Mouse (Mus musculus) G1E (cell line): ENCODE data around the gene Garem2.

ENCODE experiments used
- CTCF ChIP-seq: IDR thresholded peaks from 2 replicates; pipeline ENCODE4 v1.5.1; 2012; ENCODE audit warnings: low read depth, low read length, inconsistent platforms, mixed read lengths
- GATA1 ChIP-seq: IDR thresholded peaks from 2 replicates; pipeline ENCODE4 v1.6.1; 2012; ENCODE audit warnings: borderline replicate concordance, low read length, inconsistent platforms, mixed read lengths
- TAL1 ChIP-seq: conservative IDR thresholded peaks from 2 replicates; pipeline ENCODE4 v1.6.1; 2012; ENCODE audit warnings: low read depth, low read length, inconsistent platforms, mixed read lengths

DNA sequence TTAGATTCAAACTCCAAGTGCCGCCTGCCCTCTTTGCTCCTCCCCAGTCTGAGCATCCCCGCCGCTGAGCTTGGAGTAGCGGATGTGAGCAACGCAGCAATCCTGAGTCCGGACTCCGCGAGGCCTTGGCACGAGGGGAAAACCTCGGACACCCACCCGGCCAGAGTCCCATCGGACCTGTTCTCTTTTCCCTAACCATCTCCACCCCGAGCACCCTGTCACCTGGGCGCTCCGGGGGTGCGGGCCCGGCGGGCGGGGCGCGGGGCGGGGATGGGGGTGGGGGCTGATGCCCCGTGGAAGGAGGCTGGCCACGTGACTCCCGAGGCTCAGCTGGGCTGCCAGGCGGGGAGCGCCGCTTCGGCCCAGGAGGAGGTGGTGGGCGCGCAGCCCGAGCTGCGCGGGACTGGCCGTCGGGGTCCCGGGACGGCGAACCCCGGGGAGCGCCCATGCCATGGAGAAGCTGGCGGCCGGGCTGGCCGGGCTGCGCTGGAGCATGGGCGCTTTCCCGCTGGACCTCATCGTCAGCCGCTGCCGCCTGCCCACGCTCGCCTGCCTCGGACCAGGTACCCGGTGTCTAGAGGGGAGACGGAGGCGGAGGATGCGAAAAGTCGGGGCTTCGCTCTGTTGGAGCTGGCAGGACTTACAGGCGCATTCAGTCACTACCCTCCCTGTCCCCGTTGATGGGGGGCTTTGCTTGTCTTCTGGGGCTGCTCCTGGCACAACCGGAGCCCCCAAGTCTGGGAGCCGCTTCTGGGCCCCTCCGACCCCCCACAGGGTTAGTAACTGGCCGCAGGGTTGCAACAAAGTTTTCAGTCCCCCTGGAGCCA, at the start of gene Garem2:
- TF ChIP-seq TAL1 (no peak), CTCF (no peak), GATA1 (no peak)
